Mouse (Mus musculus) mesoderm, embryonic 11.5 days (tissue): ENCODE measurements at regions not wholly inside any gene's neighbourhood (a gene's known extent, or its start where the extent isn't known, plus 50 kb on each side); places are given as distances from the start of the nearest gene placed in this dataset.
A peak's percentile ranks its signal among the peaks of the same experiment; 100 is the strongest.

Experiments
- DNase-seq: peaks from one replicate; pipeline ENCODE4 v3.0.0-alpha.2; 2012; ENCODE audit warnings: low read depth, low spot score

GRCm38 (mm10) chr9:34280311-34281208, 205.1 kb upstream of the Kirrel3 start:
- DNase-seq: no peak

GRCm38 (mm10) chr9:34323571-34323970, 162.1 kb upstream of the Kirrel3 start:
- DNase-seq: no peak

- DNase-seq: peak; percentile 15
Measured at GRCm38 (mm10) chr9:34328723-34329122, 157.0 kb upstream of the Kirrel3 start.

GRCm38 (mm10) chr9:34334112-34334511, 151.6 kb upstream of the Kirrel3 start:
- no peak for DNase-seq

GRCm38 (mm10) chr9:34334555-34335468, 150.9 kb upstream of the Kirrel3 start:
- no peak for DNase-seq

- no peak for DNase-seq
Measured at GRCm38 (mm10) chr9:34348442-34348841, 137.3 kb upstream of the Kirrel3 start.

- DNase-seq: no peak
Measured at GRCm38 (mm10) chr9:34349997-34350396, 135.7 kb upstream of the Kirrel3 start.

GRCm38 (mm10) chr9:34353744-34354143, 131.9 kb upstream of the Kirrel3 start:
- no peak for DNase-seq

GRCm38 (mm10) chr9:34354723-34355316, 130.9 kb upstream of the Kirrel3 start:
- DNase-seq: no peak

- DNase-seq: no peak
Measured at GRCm38 (mm10) chr9:34370686-34371398, 114.9 kb upstream of the Kirrel3 start.

GRCm38 (mm10) chr9:34375187-34375586, 110.5 kb upstream of the Kirrel3 start:
- no peak for DNase-seq

GRCm38 (mm10) chr9:34380008-34380407, 105.7 kb upstream of the Kirrel3 start:
- no peak for DNase-seq

GRCm38 (mm10) chr9:34381601-34382000, 104.1 kb upstream of the Kirrel3 start:
- DNase-seq: no peak

- DNase-seq: no peak
Measured at GRCm38 (mm10) chr9:34382208-34382607, 103.5 kb upstream of the Kirrel3 start.

- DNase-seq: no peak
Measured at GRCm38 (mm10) chr9:34386071-34386470, 99.6 kb upstream of the Kirrel3 start.

GRCm38 (mm10) chr9:34393042-34393441, 92.7 kb upstream of the Kirrel3 start:
- DNase-seq: no peak

GRCm38 (mm10) chr9:34395839-34396804, 89.6 kb upstream of the Kirrel3 start:
- DNase-seq: peak; percentile 16

GRCm38 (mm10) chr9:34411699-34412098, 74.0 kb upstream of the Kirrel3 start:
- DNase-seq: no peak

GRCm38 (mm10) chr9:34416153-34416552, 69.5 kb upstream of the Kirrel3 start:
- DNase-seq: no peak

- DNase-seq: no peak
Measured at GRCm38 (mm10) chr9:34418100-34418499, 67.6 kb upstream of the Kirrel3 start.
